Mouse (Mus musculus): ENCODE data around the gene Unc119b.

DNA sequence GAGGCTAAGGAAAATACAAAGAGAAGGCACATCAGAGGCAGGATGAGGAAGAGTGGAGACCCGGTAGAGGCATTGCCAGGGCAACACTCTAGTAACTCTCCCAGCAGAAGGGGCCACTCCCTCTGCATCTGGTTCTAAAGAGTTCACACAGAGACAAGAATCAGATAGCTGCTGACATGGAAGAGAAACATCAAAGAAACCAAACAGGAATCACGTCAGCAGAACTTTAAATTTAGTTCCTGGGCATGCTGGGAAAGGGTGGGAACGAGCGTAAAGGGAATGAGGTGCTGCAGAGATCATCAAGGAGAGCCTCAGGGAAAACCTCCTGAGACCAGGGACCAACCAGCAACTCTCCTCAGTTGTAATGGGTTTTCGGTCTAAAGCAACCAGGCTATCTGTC is 16.2 kb upstream of the Unc119b start:
- TF ChIP-seq TAL1 (IDR thresholded peaks at IDR 0.05; ENCODE audit: low read length) = no peak
- TF ChIP-seq GATA1 (IDR thresholded peaks at IDR 0.05; ENCODE audit: low read length) = no peak

Data from erythroblast, embryonic 14.5 days (primary cell).